Mouse (Mus musculus) heart, adult 2 months (tissue): ENCODE measurements around the gene Hoxd8.

Experiments used
- CTCF ChIP-seq: fragments of 200-600 bp; IDR thresholded peaks from 2 replicates; pipeline ENCODE4 v1.8.1; 2022; ENCODE audit warnings: antibody characterized with exemption, mild to moderate bottlenecking, moderate library complexity
- POLR2A ChIP-seq: fragments of 200-500 bp; IDR thresholded peaks from 2 replicates; pipeline ENCODE4 v1.6.1; 2011; ENCODE audit warnings: mild to moderate bottlenecking, low read depth, low read length, control low read depth; ENCODE audit not compliant: insufficient read depth

DNA sequence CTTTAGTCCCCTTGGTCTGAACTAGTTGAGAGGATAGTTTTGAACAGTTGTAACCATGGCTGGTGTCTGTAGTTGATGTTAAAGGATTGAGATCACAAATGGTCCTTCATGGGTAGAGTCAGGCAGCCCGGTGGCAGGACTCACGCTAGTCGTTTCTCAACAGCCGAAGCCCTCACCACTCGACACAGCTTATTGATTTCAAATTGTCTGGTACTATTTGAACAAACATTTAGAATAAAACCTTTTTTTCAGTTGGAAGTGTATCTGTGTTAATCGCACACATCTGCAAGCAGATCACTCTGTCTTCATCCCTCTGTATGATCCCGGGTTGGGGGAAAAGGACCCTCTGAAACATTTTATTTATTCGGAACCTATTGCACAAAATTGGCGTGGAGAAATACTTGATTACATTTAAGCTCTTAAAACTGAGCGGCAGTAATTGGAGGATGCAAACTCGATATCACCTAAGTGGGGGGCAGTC, 43.3 kb downstream of the Hoxd8 start:
- TF ChIP-seq POLR2A (no peak), CTCF (no peak)
